Mouse (Mus musculus): ENCODE measurements around the gene Megf9. TPM values are rescaled to one million over a fixed set of nuclear protein-coding genes. Genes with fewer than 3 reads are reported as not detected.
A peak's percentile ranks its signal among the peaks of the same experiment; 100 is the strongest.

Gene Megf9
- polyA plus RNA-seq, 1 experiment from 2014 or later = 10.3 TPM

DNA sequence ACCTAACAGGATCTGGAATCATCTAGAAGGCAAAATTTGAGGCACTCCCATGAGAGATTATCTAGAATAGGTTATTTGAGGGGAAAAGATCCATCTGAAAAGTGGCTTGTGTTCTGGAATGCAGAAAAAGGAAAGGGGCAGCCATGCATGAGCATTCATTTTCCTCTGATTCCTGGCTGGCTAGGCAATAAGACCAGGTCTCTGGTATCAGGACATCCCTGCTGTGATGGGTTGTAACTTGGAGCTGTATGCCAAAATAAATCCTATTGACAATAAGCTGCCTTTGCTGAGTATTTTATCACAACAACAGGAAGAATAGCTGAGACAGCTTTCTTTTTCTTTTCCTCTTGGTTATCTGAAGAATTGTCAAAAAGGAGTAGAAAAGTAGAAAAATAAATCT, 73.4 kb downstream of the Megf9 start:
- H3K27me3 ChIP-seq (ENCODE audit: low read depth, poor library complexity, severe bottlenecking) = no peaks in the 10 kb centered on the region
- DNase-seq (ENCODE audit: low spot score) = no peak
- H3K27ac ChIP-seq = no peak overlapping the region
- no peaks in the 10 kb centered on the region for H3K36me3 ChIP-seq
- no peak overlapping the region for H3K4me3 ChIP-seq
- no peaks in the 10 kb centered on the region for H3K4me1 ChIP-seq
- H3K9me3 ChIP-seq (replicated peaks) = no peaks in the 10 kb centered on the region

DNA sequence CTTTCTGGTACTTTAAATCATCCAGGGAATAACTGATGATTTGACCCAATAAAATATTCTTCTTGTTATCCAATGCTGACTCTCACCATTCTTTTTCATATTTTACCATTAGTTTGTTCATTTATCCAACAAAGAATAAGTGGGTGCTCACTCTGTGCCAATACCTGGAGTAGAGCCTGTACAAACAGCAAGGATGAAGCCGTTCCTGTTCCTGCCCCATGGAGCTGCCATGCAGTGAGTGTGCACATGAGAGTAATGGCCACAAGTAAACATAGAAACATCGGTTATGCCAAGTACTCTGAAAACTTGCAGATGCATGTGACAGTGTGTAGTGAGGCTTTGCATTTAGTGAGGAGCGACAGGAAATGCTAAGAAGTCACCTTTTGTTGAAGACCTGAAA, 82.6 kb downstream of the Megf9 start:
- 91% methylated on average over 3 of the region's 3 CpGs for WGBS
- Histone ChIP-seq H3K4me3 (no peak overlapping the region), H3K9me3 (replicated peaks) (no peaks in the 10 kb centered on the region), H3K27ac (no peak overlapping the region), H3K4me1 (no peaks in the 10 kb centered on the region), H3K36me3 (no peaks in the 10 kb centered on the region), H3K27me3 (ENCODE audit: low read depth, poor library complexity, severe bottlenecking) (no peaks in the 10 kb centered on the region)
- no peak for DNase-seq (ENCODE audit: low spot score)

DNA sequence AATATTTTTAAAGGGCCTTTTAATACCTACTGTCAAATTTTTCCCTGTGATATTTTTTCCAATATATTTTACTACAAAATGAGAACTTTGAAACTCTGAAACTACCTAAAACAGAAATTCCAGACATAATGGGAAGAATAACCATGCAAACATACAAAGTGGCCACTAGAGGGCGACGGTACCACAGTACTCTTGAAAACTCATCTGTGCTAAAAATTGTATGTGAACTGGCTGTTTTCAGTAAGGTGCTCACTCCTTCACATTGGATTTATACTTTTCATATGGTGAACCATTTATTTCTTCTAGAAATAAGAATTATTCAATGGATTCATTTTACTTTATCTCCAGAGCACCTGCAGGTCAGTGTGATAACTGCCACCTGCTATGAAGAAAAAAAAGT, 83.0 kb downstream of the Megf9 start:
- H3K4me1 ChIP-seq = no peaks in the 10 kb centered on the region

DNA sequence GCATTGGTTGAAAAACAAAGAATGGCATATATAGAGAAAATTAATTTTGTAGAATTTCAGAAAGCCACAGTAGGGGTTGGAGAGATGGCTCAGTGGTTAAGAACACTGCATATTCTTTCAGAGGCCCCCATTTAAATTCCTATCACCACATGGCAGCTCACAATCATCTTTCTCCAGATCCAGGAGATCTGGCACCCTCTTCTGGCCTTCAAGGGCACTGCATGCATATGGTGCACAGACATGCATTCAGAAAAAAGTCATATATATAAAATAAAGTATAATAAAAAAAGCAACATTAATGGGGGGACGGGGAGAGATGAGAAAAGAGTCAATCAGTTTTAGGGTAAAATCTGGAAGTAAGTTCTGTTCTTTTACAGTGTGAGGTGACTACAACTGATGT, 85.1 kb downstream of the Megf9 start:
- Histone ChIP-seq H3K9me3 (replicated peaks) (no peaks in the 10 kb centered on the region), H3K27ac (no peak overlapping the region), H3K4me1 (no peaks in the 10 kb centered on the region), H3K36me3 (no peaks in the 10 kb centered on the region), H3K4me3 (no peak overlapping the region), H3K27me3 (ENCODE audit: low read depth, poor library complexity, severe bottlenecking) (no peaks in the 10 kb centered on the region)
- no peak for DNase-seq (ENCODE audit: low spot score)
- 92% methylated on average over 1 of the region's 1 CpGs for WGBS

More for the DNA sequence above, 83.0 kb downstream of the Megf9 start:
- no peaks in the 10 kb centered on the region for H3K9me3 ChIP-seq (replicated peaks)
- no peak overlapping the region for H3K27ac ChIP-seq
- WGBS = 1% methylated on average over 2 of the region's 2 CpGs
- no peaks in the 10 kb centered on the region for H3K36me3 ChIP-seq
- no peaks in the 10 kb centered on the region for H3K27me3 ChIP-seq (ENCODE audit: low read depth, poor library complexity, severe bottlenecking)
- no peak overlapping the region for H3K4me3 ChIP-seq
- peak; percentile 38 for DNase-seq (ENCODE audit: low spot score)

DNA sequence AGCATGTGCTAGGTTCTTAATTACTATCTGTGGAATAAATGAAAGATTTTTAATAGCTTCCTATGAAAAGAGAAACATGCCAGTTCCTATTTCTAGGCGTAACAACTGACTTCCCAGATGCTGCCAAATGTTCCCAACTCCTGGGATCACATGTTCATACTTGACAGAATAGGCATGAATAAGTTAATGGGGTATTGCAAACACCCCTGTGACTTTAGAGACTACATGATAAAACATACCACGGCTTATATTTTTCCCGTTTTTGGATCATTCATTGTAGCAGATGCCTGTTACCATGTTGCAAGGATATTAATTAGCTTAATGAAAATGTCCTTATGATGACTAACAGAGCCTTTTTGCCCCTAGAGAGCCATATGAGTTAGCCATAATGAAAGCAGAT, 88.0 kb downstream of the Megf9 start:
- Histone ChIP-seq H3K9me3 (replicated peaks) (no peaks in the 10 kb centered on the region), H3K27ac (no peak overlapping the region), H3K36me3 (no peaks in the 10 kb centered on the region), H3K27me3 (ENCODE audit: low read depth, poor library complexity, severe bottlenecking) (no peaks in the 10 kb centered on the region), H3K4me1 (no peaks in the 10 kb centered on the region), H3K4me3 (no peak overlapping the region)
- no peak for DNase-seq (ENCODE audit: low spot score)
- WGBS = 96% methylated on average over 3 of the region's 3 CpGs

DNA sequence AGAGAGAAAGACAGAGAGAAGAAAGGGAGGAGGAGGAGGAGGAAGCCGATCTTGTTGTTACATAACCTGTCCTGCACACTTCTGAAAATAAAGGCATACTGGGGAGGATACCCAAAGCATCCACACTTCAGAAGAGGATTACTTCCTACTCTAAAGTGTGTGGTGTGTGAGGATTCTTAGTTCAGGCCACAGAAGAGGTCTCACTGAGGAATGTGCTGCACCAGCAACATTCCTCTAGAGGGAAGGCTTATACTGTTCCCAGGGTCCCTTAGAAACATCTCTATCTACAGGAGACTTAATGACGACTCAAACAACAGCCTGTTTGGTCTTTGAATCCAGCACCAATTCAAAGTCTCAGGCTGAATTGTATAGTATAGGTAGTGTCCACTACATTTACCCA, 114.6 kb downstream of the Megf9 start:
- DNase-seq (ENCODE audit: low spot score) = no peak
- Histone ChIP-seq H3K4me3 (no peak overlapping the region), H3K27me3 (ENCODE audit: low read depth, poor library complexity, severe bottlenecking) (no peaks in the 10 kb centered on the region)

DNA sequence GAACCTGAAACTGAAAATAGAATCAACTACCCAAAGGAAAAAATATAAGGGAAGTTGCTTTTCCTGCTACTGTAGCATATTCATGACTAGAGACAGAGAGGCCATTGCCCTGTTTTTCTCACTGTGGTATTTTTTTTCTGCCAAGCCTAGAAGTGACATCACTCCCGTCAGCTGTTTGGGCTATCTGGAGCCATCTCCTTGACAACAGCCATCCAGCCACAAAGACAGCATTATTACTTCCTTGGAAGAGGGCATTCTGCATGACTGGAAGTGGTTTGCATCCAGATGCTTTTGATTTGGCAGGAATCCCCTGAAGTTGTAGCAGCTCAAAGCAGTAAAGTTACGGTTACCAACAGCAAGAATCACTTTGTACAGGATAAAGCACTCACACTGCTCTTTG, 122.7 kb downstream of the Megf9 start:
- Histone ChIP-seq H3K9me3 (replicated peaks) (no peaks in the 10 kb centered on the region), H3K36me3 (peaks cover 4% of the 10 kb centered on the region; the same call in 1 of the 2 replicates), H3K27ac (no peak overlapping the region), H3K4me3 (no peak overlapping the region), H3K4me1 (peaks cover 27% of the 10 kb centered on the region), H3K27me3 (ENCODE audit: low read depth, poor library complexity, severe bottlenecking) (no peaks in the 10 kb centered on the region)
- 26% methylated on average over 2 of the region's 2 CpGs for WGBS
- DNase-seq (ENCODE audit: low spot score) = no peak

More for the DNA sequence above, 114.6 kb downstream of the Megf9 start:
- H3K27ac ChIP-seq = no peak overlapping the region
- no peaks in the 10 kb centered on the region for H3K9me3 ChIP-seq (replicated peaks)
- WGBS = 81% methylated on average over 2 of the region's 2 CpGs
- no peaks in the 10 kb centered on the region for H3K36me3 ChIP-seq
- H3K4me1 ChIP-seq = no peaks in the 10 kb centered on the region

DNA sequence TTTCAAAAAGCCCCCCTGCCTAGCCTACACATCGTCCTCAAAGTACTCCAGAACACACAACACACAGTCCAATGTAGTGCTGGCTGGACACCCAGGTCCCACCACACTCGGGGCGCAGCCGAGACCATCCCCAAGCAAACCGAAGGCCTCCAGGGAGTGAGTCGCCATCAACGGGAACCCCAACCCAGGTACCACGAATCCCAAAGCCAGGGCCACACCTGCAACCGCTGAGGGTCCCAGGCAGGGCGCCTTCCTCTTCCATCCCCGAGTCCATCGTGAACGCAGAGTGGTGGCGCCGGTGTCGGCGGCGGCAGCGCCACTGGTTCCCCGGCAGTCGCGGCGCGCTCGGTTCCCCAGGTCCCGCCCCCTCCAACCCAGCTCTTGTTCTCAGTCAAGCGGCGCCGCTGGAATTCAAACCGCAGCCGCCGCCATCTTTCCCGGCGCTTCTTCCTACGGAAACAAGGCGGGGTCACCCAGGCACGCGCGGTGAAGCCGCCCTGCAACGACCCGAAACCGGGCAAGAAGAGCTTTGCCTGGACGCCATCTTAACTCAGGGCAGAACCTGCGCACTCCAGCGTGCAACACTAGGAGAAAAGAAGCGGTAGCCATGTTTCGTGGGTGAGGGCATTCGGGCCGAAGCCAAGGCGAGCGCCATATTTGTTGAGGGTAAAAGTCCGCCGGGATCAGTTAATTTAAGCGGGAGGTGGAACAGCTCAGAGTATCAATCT, 124.6 kb downstream of the Megf9 start, which contains the start of gene Cdk5rap2:
Gene Cdk5rap2, minus strand, starts transcription at position 450 of the 728 bp plus-strand sequence.
- H3K4me1 ChIP-seq = peaks cover 27% of the 10 kb centered on the region
- under 1% methylated on average over 55 of the region's 55 CpGs for whole genome bisulfite sequencing
- H3K27me3 ChIP-seq (ENCODE audit: low read depth, poor library complexity, severe bottlenecking) = no peaks in the 10 kb centered on the region
- no peaks in the 10 kb centered on the region for H3K9me3 ChIP-seq (replicated peaks)
- H3K36me3 ChIP-seq = peaks cover 13% of the 10 kb centered on the region
- H3K4me3 ChIP-seq = peak within 1 kb of the TSS; percentile 72
- peak within 1 kb of the TSS; percentile 96 for H3K27ac ChIP-seq
- peak; percentile 94 for DNase-seq (ENCODE audit: low spot score)

DNA sequence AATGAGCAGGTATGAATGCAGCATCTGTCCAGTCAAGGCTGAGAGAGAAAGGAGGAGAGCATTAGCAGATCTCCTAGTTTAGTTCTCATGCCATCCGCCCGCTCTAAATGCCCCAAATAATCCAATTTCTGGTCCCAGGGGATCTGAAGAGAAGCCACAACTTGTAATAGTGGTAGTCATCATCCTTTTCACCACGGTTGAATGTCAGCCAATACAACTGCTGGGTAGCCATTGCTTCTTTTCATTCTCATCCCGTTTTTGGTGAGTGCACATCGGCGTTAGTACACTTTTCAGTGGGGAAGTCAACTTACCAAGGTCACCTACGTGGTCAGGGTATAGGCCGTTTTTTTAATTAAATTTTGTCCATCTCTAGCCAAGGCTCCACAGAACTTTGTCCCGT, 125.3 kb downstream of the Megf9 start:
- Histone ChIP-seq H3K4me1 (peaks cover 27% of the 10 kb centered on the region), H3K27ac (peak overlapping the region; percentile 96), H3K4me3 (peak overlapping the region; percentile 72), H3K9me3 (replicated peaks) (no peaks in the 10 kb centered on the region), H3K36me3 (peaks cover 19% of the 10 kb centered on the region), H3K27me3 (ENCODE audit: low read depth, poor library complexity, severe bottlenecking) (no peaks in the 10 kb centered on the region)
- no peak for DNase-seq (ENCODE audit: low spot score)
- WGBS = 30% methylated on average over 9 of the region's 9 CpGs

DNA sequence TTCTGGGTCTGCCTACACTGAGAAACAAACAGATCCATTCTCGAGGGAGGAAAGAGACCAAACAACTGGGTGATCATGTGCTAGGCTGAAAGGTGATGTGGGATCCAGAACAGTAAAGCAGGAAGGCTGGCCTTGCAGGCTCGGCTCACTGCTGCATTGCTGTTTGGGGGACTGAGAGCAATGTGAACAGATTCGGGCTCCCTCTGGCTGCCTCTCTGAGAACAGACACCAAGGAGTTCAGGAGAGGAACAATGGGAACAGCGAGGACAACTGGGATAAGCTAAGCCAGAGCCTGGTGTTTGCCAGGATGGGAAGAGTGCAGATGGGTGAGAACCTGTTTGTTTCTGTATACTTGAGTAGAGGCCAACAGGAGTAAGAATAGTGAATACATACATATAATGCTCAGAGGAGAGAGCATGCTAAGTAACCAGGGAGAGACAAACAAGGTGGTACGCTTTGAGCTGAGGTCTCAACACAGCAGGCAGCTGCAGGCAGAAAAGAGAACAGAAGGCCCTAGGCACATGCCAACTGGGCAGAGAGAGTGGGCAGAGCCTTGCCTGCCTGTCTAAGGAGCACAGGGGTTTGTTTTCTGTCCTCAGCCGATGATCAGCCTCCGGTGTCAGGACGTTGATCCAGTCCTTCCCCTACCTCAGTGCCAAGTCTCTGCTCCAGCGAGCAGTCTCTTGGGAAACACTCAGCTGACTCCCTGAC, 132.5 kb downstream of the Megf9 start:
- no peak for DNase-seq (ENCODE audit: low spot score)
- WGBS = 81% methylated on average over 9 of the region's 9 CpGs
- no peaks in the 10 kb centered on the region for H3K4me1 ChIP-seq
- H3K36me3 ChIP-seq = peaks cover 78% of the 10 kb centered on the region
- no peak overlapping the region for H3K27ac ChIP-seq
- no peaks in the 10 kb centered on the region for H3K9me3 ChIP-seq (replicated peaks)
- no peak overlapping the region for H3K4me3 ChIP-seq
- no peaks in the 10 kb centered on the region for H3K27me3 ChIP-seq (ENCODE audit: low read depth, poor library complexity, severe bottlenecking)

DNA sequence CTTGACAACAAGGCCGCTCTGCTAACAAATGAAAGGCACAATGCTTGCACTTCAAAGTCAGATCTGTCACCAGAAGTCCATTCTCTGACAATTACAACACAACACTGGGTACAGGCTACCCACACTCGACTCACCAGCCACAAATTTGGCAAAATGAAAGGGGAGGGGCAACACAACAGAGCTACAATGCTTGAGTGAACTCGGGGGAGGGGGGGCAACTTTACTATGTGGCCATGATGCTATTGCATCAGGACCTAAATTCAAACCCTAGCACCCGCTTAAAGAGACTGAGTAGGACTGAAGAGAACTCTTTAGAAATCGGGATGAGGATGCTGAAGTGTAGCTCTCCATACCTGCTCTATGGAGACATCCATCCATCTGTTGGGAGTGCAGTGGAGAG, 135.3 kb downstream of the Megf9 start:
- DNase-seq (ENCODE audit: low spot score) = no peak
- WGBS = 88% methylated on average over 5 of the region's 5 CpGs
- Histone ChIP-seq H3K27ac (no peak overlapping the region), H3K9me3 (replicated peaks) (no peaks in the 10 kb centered on the region), H3K4me1 (no peaks in the 10 kb centered on the region), H3K36me3 (peaks cover 80% of the 10 kb centered on the region), H3K4me3 (no peak overlapping the region), H3K27me3 (ENCODE audit: low read depth, poor library complexity, severe bottlenecking) (no peaks in the 10 kb centered on the region)

DNA sequence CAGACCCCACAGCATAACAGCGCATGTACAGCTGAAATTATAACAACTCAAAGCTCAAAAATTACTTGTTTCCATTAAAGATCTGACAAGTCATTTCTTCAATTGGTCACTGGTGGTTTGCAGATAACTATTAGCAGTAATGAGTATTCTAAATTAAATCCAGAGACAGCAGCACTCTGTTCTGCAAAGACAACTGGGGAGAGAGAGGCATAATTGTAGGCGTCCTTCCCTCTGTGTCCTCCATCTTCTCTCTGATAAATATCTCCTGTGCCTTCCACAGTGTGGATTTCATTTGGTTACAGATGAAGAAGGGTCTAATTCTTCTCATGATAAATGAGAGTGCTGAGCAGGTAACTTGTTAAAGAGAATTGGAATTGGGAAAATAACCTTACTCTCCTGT, 135.7 kb downstream of the Megf9 start:
- WGBS = 88% methylated on average over 2 of the region's 2 CpGs
- Histone ChIP-seq H3K27me3 (ENCODE audit: low read depth, poor library complexity, severe bottlenecking) (no peaks in the 10 kb centered on the region), H3K4me1 (no peaks in the 10 kb centered on the region), H3K36me3 (peaks cover 82% of the 10 kb centered on the region), H3K9me3 (replicated peaks) (no peaks in the 10 kb centered on the region), H3K27ac (no peak overlapping the region), H3K4me3 (no peak overlapping the region)
- DNase-seq (ENCODE audit: low spot score) = no peak

DNA sequence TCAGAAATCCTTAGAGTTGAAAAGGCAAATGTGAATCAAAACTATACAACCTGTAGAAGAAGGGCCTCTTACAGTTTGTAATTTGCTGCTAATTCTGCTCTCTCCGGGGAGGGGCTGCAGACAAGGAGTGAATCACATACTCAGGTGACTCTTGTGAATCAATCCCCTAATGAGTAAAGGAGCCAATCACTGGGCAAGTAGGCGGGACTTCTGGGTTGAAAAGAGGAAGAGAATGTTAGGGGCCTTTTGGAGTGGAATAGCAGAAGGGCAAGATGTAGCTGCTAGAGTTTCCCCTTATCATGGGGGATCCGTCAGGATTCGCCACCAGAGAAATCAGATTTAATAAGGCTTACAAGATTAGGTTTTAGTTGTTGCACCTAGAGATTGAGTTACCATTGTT, 136.7 kb downstream of the Megf9 start:
- Histone ChIP-seq H3K36me3 (peaks cover 84% of the 10 kb centered on the region), H3K27ac (no peak overlapping the region), H3K27me3 (ENCODE audit: low read depth, poor library complexity, severe bottlenecking) (no peaks in the 10 kb centered on the region), H3K4me3 (no peak overlapping the region), H3K9me3 (replicated peaks) (no peaks in the 10 kb centered on the region), H3K4me1 (no peaks in the 10 kb centered on the region)
- no peak for DNase-seq (ENCODE audit: low spot score)
- 82% methylated on average over 4 of the region's 4 CpGs for WGBS
